Mouse (Mus musculus) heart, adult 2 months (tissue): ENCODE results near the gene Usp21.

Experiments used
- CTCF ChIP-seq: fragments of 200-600 bp; IDR thresholded peaks from 2 replicates; pipeline ENCODE4 v1.8.1; 2022; ENCODE audit warnings: antibody characterized with exemption, mild to moderate bottlenecking, moderate library complexity
- POLR2A ChIP-seq: fragments of 200-500 bp; IDR thresholded peaks from 2 replicates; pipeline ENCODE4 v1.6.1; 2011; ENCODE audit warnings: mild to moderate bottlenecking, low read depth, low read length, control low read depth; ENCODE audit not compliant: insufficient read depth

- no peak for TF ChIP-seq POLR2A
- TF ChIP-seq CTCF, result no peak
Measured at GRCm38 (mm10) chr1:171280250-171280915, 7.4 kb downstream of the Usp21 start.
